Mouse (Mus musculus): Measurements from ENCODE around the gene Zfp553. TPM values are rescaled to one million over a fixed set of nuclear protein-coding genes. Genes with fewer than 3 reads are reported as not detected.

The Zfp553 gene
- polyA plus RNA-seq, 1 experiment from 2014 or later, result 14.0 TPM

DNA sequence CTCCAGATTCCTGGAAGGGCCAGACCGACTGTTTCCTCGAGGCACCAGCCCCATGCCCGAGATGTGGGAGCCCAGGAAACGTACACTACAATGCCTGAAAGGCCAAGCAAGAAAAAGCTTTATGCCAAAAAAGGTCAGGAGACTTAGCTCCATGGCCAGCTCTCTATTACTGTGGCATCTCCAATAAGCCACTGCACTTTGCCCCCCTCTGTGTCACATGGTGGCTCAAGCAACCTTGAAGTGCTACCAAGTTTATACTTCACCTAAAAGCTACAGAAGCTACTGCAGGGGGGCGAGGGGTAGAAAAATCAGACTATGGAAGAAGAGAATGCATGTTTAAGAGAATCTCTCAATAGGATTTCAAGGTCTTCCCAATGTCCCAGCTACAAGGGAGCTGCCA, 39.9 kb upstream of the Zfp553 start:
- Histone ChIP-seq H3K27ac (replicated peaks; ENCODE audit: low read depth, low read length) (no peak overlapping the region), H3K27me3 (replicated peaks; ENCODE audit: control insufficient read depth, insufficient read depth, low read length) (no peaks in the 10 kb centered on the region), H3K36me3 (ENCODE audit: control insufficient read depth, insufficient read depth, low read length) (peaks cover 46% of the 10 kb centered on the region), H3K4me1 (ENCODE audit: control insufficient read depth, insufficient read depth, low read length) (peaks cover 8% of the 10 kb centered on the region), H3K4me2 (ENCODE audit: low read depth, low read length) (no peak overlapping the region), H3K9me3 (ENCODE audit: control insufficient read depth, low read length) (no peaks in the 10 kb centered on the region), H3K4me3 (ENCODE audit: low read depth, low read length) (no peak overlapping the region), H3K9ac (ENCODE audit: low read depth, low read length) (no peak overlapping the region)
- WGBS, result 99% methylated on average over 5 of the region's 5 CpGs
- ATAC-seq (ENCODE audit: low read depth), result no peak
- no peak for DNase-seq (ENCODE audit: low spot score)

- DNase-seq (ENCODE audit: low spot score), result no peak
- 0 out of 2 replicates have a peak overlapping the region, but pooled peaks have one; percentile 30 for H3K9ac ChIP-seq (ENCODE audit: low read depth, low read length)
- H3K4me1 ChIP-seq (ENCODE audit: control insufficient read depth, insufficient read depth, low read length), result peaks cover 8% of the 10 kb centered on the region
- H3K4me2 ChIP-seq (ENCODE audit: low read depth, low read length), result peak overlapping the region; percentile 75
- WGBS, result 96% methylated on average over 17 of the region's 17 CpGs
- peak overlapping the region; percentile 66 for H3K4me3 ChIP-seq (ENCODE audit: low read depth, low read length)
- no peaks in the 10 kb centered on the region for H3K27me3 ChIP-seq (replicated peaks; ENCODE audit: control insufficient read depth, insufficient read depth, low read length)
- no peak overlapping the region for H3K27ac ChIP-seq (replicated peaks; ENCODE audit: low read depth, low read length)
- H3K9me3 ChIP-seq (ENCODE audit: control insufficient read depth, low read length), result no peaks in the 10 kb centered on the region
- peaks cover 57% of the 10 kb centered on the region for H3K36me3 ChIP-seq (ENCODE audit: control insufficient read depth, insufficient read depth, low read length)
- no peak for ATAC-seq (ENCODE audit: low read depth)
These were observed 38.7 kb upstream of the Zfp553 start for GRCm38 (mm10) chr7:127194011-127194632.

DNA sequence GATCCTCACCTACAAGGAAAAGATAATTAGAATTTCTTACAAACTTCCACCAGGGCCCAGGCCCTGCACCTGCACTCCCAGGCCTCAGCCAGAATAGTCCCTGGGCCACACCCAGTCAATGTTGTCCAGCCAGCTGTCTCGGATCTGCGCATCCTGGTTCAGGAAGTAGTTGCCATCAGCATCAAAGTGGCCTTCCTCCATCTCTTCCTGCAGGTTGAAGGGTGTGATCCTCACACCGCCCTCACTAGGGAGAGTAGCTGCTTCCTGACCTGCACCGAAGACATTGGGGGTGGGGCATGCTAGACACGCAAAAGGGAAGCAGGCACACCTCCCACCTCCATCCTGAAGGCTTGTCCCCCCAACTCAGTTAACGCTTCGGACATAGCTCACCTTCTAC, 38.2 kb upstream of the Zfp553 start:
- peak overlapping the region; percentile 90 for H3K27ac ChIP-seq (replicated peaks; ENCODE audit: low read depth, low read length)
- 60% methylated on average over 7 of the region's 7 CpGs for WGBS

GRCm38 (mm10) chr7:127195544-127196295, 37.1 kb upstream of the Zfp553 start, which contains the start of gene Cd2bp2:
Gene Cd2bp2 (minus strand): TSS chr7:127196050.
- peak within 1 kb of the TSS; percentile 66 for H3K4me3 ChIP-seq (ENCODE audit: low read depth, low read length)
- under 1% methylated on average over 50 of the region's 51 CpGs for WGBS
- peak within 1 kb of the TSS; percentile 93 for H3K27ac ChIP-seq (replicated peaks; ENCODE audit: low read depth, low read length)
- peak within 1 kb of the TSS; percentile 75 for H3K4me2 ChIP-seq (ENCODE audit: low read depth, low read length)
- peaks cover 8% of the 10 kb centered on the region for H3K4me1 ChIP-seq (ENCODE audit: control insufficient read depth, insufficient read depth, low read length)
- no peaks in the 10 kb centered on the region for H3K27me3 ChIP-seq (replicated peaks; ENCODE audit: control insufficient read depth, insufficient read depth, low read length)
- H3K9me3 ChIP-seq (ENCODE audit: control insufficient read depth, low read length), result no peaks in the 10 kb centered on the region
- H3K9ac ChIP-seq (ENCODE audit: low read depth, low read length), result peak within 1 kb of the TSS; percentile 76
- H3K36me3 ChIP-seq (ENCODE audit: control insufficient read depth, insufficient read depth, low read length), result peaks cover 73% of the 10 kb centered on the region
- peak; percentile 100 for DNase-seq (ENCODE audit: low spot score)
- ATAC-seq (ENCODE audit: low read depth), result peak; percentile 97

More for the DNA sequence above, 38.2 kb upstream of the Zfp553 start:
- ATAC-seq (ENCODE audit: low read depth) (no peak), DNase-seq (ENCODE audit: low spot score) (no peak)
- Histone ChIP-seq H3K27me3 (replicated peaks; ENCODE audit: control insufficient read depth, insufficient read depth, low read length) (no peaks in the 10 kb centered on the region), H3K9ac (ENCODE audit: low read depth, low read length) (peak overlapping the region; percentile 76), H3K4me2 (ENCODE audit: low read depth, low read length) (peak overlapping the region; percentile 75), H3K4me1 (ENCODE audit: control insufficient read depth, insufficient read depth, low read length) (peaks cover 8% of the 10 kb centered on the region), H3K4me3 (ENCODE audit: low read depth, low read length) (peak overlapping the region; percentile 66), H3K9me3 (ENCODE audit: control insufficient read depth, low read length) (no peaks in the 10 kb centered on the region), H3K36me3 (ENCODE audit: control insufficient read depth, insufficient read depth, low read length) (peaks cover 62% of the 10 kb centered on the region)

DNA sequence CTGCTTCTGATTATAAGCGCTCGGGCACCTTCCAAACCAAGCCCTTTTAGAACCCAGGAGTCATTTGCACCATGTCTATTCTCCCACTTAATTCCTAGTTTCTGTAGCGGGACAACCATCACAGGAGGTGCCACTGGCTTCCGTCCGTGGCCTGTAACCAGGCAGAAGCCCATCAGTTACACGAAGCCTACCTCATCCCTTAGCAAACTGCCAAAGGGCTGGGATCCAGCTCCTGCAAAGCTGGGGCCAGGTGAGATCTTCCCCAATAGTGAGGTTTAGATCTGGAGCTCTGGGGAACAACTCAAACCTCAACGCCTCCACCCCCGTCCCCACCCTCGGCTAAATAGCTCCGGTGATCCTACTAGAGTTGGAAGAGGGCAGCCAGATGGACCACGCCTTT, 36.4 kb upstream of the Zfp553 start:
- no peaks in the 10 kb centered on the region for H3K9me3 ChIP-seq (ENCODE audit: control insufficient read depth, low read length)

GRCm38 (mm10) chr7:127206606-127207005, 26.3 kb upstream of the Zfp553 start:
- Histone ChIP-seq H3K9ac (ENCODE audit: low read depth, low read length) (peak overlapping the region; percentile 96), H3K27me3 (replicated peaks; ENCODE audit: control insufficient read depth, insufficient read depth, low read length) (no peaks in the 10 kb centered on the region), H3K9me3 (ENCODE audit: control insufficient read depth, low read length) (no peaks in the 10 kb centered on the region), H3K36me3 (ENCODE audit: control insufficient read depth, insufficient read depth, low read length) (peaks cover 24% of the 10 kb centered on the region), H3K4me2 (ENCODE audit: low read depth, low read length) (peak overlapping the region; percentile 85), H3K4me3 (ENCODE audit: low read depth, low read length) (peak overlapping the region; percentile 90), H3K4me1 (ENCODE audit: control insufficient read depth, insufficient read depth, low read length) (peaks cover 17% of the 10 kb centered on the region), H3K27ac (replicated peaks; ENCODE audit: low read depth, low read length) (no peak overlapping the region)
- ATAC-seq (ENCODE audit: low read depth) (no peak), DNase-seq (ENCODE audit: low spot score) (no peak)
- 48% methylated on average over 2 of the region's 2 CpGs for WGBS

More for the DNA sequence above, 36.4 kb upstream of the Zfp553 start:
- WGBS, result 59% methylated on average over 11 of the region's 11 CpGs
- H3K4me1 ChIP-seq (ENCODE audit: control insufficient read depth, insufficient read depth, low read length), result peaks cover 8% of the 10 kb centered on the region
- H3K4me2 ChIP-seq (ENCODE audit: low read depth, low read length), result peak overlapping the region; percentile 75
- peak overlapping the region; percentile 72 for H3K9ac ChIP-seq (ENCODE audit: low read depth, low read length)
- ATAC-seq (ENCODE audit: low read depth) (no peak), DNase-seq (ENCODE audit: low spot score) (no peak)
- no peaks in the 10 kb centered on the region for H3K27me3 ChIP-seq (replicated peaks; ENCODE audit: control insufficient read depth, insufficient read depth, low read length)
- peaks cover 76% of the 10 kb centered on the region for H3K36me3 ChIP-seq (ENCODE audit: control insufficient read depth, insufficient read depth, low read length)
- H3K4me3 ChIP-seq (ENCODE audit: low read depth, low read length), result peak overlapping the region; percentile 66
- H3K27ac ChIP-seq (replicated peaks; ENCODE audit: low read depth, low read length), result peak overlapping the region; percentile 93

DNA sequence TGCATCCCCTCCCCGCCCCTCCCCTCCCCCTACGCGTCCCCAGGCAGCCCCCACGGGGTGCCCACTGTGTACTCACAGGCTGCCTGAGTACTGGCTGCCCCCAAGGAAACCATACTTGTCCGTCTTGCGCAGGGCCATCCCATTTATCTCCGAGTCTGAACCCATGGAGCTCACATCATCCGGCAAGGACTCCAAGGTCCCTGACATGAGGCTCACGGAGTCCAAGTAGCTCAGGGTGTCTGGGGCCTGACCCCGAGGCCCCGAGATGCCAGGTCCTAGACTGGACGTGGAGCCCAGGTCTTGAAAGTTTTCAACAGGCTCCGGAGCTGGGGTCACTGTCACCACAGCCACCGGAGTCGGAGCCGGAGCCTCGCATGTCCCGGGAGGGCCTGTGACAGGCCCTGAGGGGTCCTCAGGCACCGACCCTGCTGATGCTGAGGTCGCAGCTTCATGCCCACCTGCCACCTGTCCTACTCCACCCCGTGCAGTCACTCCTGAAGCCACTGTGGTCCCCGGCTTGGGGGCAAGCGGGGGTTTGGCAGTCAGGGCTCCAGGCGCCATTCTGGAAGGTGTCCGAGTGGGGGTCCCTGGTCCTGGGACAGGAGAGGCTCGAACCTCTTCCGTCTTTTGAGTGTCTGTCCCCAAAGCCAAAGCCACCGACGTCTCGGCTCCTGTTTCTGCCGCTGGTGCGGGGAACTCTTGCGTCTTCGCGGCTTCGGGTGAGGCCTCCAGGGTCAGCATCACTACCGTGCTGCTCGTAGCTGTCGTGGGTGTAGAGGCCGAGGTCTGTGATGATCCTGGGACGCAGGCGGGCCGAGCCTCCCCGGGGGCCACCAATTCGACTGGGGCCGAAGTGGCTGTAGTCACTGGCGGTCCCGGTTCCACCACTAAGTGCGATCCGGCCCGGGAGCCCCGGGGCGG, 25.2 kb upstream of the Zfp553 start:
- Histone ChIP-seq H3K36me3 (ENCODE audit: control insufficient read depth, insufficient read depth, low read length) (peaks cover 15% of the 10 kb centered on the region), H3K4me3 (ENCODE audit: low read depth, low read length) (peak overlapping the region; percentile 90), H3K9me3 (ENCODE audit: control insufficient read depth, low read length) (no peaks in the 10 kb centered on the region), H3K9ac (ENCODE audit: low read depth, low read length) (peak overlapping the region; percentile 96), H3K4me2 (ENCODE audit: low read depth, low read length) (peak overlapping the region; percentile 85), H3K27me3 (replicated peaks; ENCODE audit: control insufficient read depth, insufficient read depth, low read length) (no peaks in the 10 kb centered on the region), H3K27ac (replicated peaks; ENCODE audit: low read depth, low read length) (peak overlapping the region; percentile 80), H3K4me1 (ENCODE audit: control insufficient read depth, insufficient read depth, low read length) (peaks cover 17% of the 10 kb centered on the region)
- ATAC-seq (ENCODE audit: low read depth) (no peak), DNase-seq (ENCODE audit: low spot score) (no peak)
- WGBS, result under 1% methylated on average over 41 of the region's 53 CpGs

GRCm38 (mm10) chr7:127208295-127208552, 24.6 kb upstream of the Zfp553 start, which contains the start of gene Tbc1d10b:
Gene Tbc1d10b (minus strand): TSS chr7:127208468.
- no peaks in the 10 kb centered on the region for H3K9me3 ChIP-seq (ENCODE audit: control insufficient read depth, low read length)
- H3K4me2 ChIP-seq (ENCODE audit: low read depth, low read length), result peak within 1 kb of the TSS; percentile 85
- H3K4me3 ChIP-seq (ENCODE audit: low read depth, low read length), result peak within 1 kb of the TSS; percentile 90
- H3K36me3 ChIP-seq (ENCODE audit: control insufficient read depth, insufficient read depth, low read length), result peaks cover 9% of the 10 kb centered on the region; the same call in 1 of the 2 replicates
- peak within 1 kb of the TSS; percentile 86 for H3K27ac ChIP-seq (replicated peaks; ENCODE audit: low read depth, low read length)
- ATAC-seq (ENCODE audit: low read depth) (no peak), DNase-seq (ENCODE audit: low spot score) (no peak)
- peaks cover 17% of the 10 kb centered on the region for H3K4me1 ChIP-seq (ENCODE audit: control insufficient read depth, insufficient read depth, low read length)
- WGBS, result no CpG with 5 or more reads among the region's 44 CpGs
- no peaks in the 10 kb centered on the region for H3K27me3 ChIP-seq (replicated peaks; ENCODE audit: control insufficient read depth, insufficient read depth, low read length)
- peak within 1 kb of the TSS; percentile 96 for H3K9ac ChIP-seq (ENCODE audit: low read depth, low read length)

All from embryonic facial prominence, embryonic 14.5 days (tissue).